Mouse (Mus musculus) forebrain, embryonic 12.5 days (tissue): ENCODE results near the gene Tbx5. TPM values are rescaled to one million over a fixed set of nuclear protein-coding genes. Genes with fewer than 3 reads are reported as not detected.

Experiments
- ATAC-seq: fragments of 200-750 bp; cut with Nextera tagmentation; 2 replicates; pipeline ENCODE4 v1.8.0; 2017; ENCODE audit warnings: moderate TSS enrichment; ENCODE audit not compliant: low FRiP score
- H3K27ac ChIP-seq: fragments of 300-500 bp; sonication (generic); 2 replicates; pipeline ENCODE4 v1.5.1; 2016; ENCODE audit warnings: mild to moderate bottlenecking
- H3K27me3 ChIP-seq: fragments of 300-500 bp; sonication (generic); 2 replicates; pipeline ENCODE4 v1.6.1; 2016; ENCODE audit warnings: mild to moderate bottlenecking
- H3K36me3 ChIP-seq: fragments of 300-500 bp; sonication (generic); replicated peaks from 2 replicates; pipeline ENCODE4 v1.6.1; 2016; ENCODE audit warnings: mild to moderate bottlenecking
- H3K4me1 ChIP-seq: fragments of 300-500 bp; sonication (generic); 2 replicates; pipeline ENCODE4 v1.6.1; 2016
- H3K4me2 ChIP-seq: fragments of 300-500 bp; sonication (generic); 2 replicates; pipeline ENCODE4 v1.6.1; 2016; ENCODE audit warnings: mild to moderate bottlenecking, moderate library complexity
- H3K4me3 ChIP-seq: fragments of 300-500 bp; sonication (generic); replicated peaks from 2 replicates; pipeline ENCODE4 v1.5.1; 2016; ENCODE audit warnings: mild to moderate bottlenecking
- H3K9ac ChIP-seq: fragments of 300-500 bp; sonication (generic); 2 replicates; pipeline ENCODE4 v1.6.1; 2016; ENCODE audit warnings: mild to moderate bottlenecking
- H3K9me3 ChIP-seq: fragments of 300-500 bp; sonication (generic); 2 replicates; pipeline ENCODE4 v1.6.1; 2016
- WGBS: fragments of 180-500 bp; shearing (Covaris S2); methylation state at CpG from one replicate; pipeline ENCODE4 v1.1.7; 2016; 5-methylcytosine and 5-hydroxymethylcytosine counted together
- polyA plus RNA-seq: library from polyadenylated mRNA; unstranded; fragments of >200 nt; fragmentation: Nextera tagmentation; extraction: Ambion mirVana; gene quantifications from 2 replicates; pipeline ENCODE4 v1.2.1, GENCODE M21; 2016

Gene Tbx5
- polyA plus RNA-seq, 1 experiment from 2014 or later: 0.11 TPM

GRCm38 (mm10) chr5:119802617-119803410 lies 29.7 kb upstream of the Tbx5 start:
- Histone ChIP-seq H3K9me3 (no peaks in the 10 kb centered on the region), H3K4me3 (no peak overlapping the region), H3K27me3 (peaks cover 100% of the 10 kb centered on the region), H3K36me3 (no peaks in the 10 kb centered on the region), H3K9ac (no peak overlapping the region), H3K27ac (no peak overlapping the region), H3K4me1 (no peaks in the 10 kb centered on the region), H3K4me2 (no peak overlapping the region)
- no peak for ATAC-seq
- 1% methylated on average over 27 of the region's 27 CpGs for WGBS

- under 1% methylated on average over 64 of the region's 64 CpGs for WGBS
- Histone ChIP-seq H3K27ac (no peak overlapping the region), H3K4me3 (no peak overlapping the region), H3K4me2 (no peak overlapping the region), H3K9ac (no peak overlapping the region), H3K27me3 (peaks cover 100% of the 10 kb centered on the region), H3K9me3 (no peaks in the 10 kb centered on the region), H3K36me3 (no peaks in the 10 kb centered on the region), H3K4me1 (no peaks in the 10 kb centered on the region)
- no peak for ATAC-seq
These were observed 28.8 kb upstream of the Tbx5 start for GRCm38 (mm10) chr5:119803411-119804251.

- no peaks in the 10 kb centered on the region for H3K4me1 ChIP-seq
- no peaks in the 10 kb centered on the region for H3K36me3 ChIP-seq
- no peak for ATAC-seq
- H3K27ac ChIP-seq: no peak overlapping the region
- no peak overlapping the region for H3K4me2 ChIP-seq
- H3K27me3 ChIP-seq: peaks cover 100% of the 10 kb centered on the region
- under 1% methylated on average over 35 of the region's 35 CpGs for WGBS
- no peaks in the 10 kb centered on the region for H3K9me3 ChIP-seq
- H3K9ac ChIP-seq: no peak overlapping the region
- no peak overlapping the region for H3K4me3 ChIP-seq
These were observed 28.0 kb upstream of the Tbx5 start for GRCm38 (mm10) chr5:119804301-119805039.

GRCm38 (mm10) chr5:119805636-119806035 lies 26.8 kb upstream of the Tbx5 start:
- Histone ChIP-seq H3K36me3 (no peaks in the 10 kb centered on the region), H3K9me3 (no peaks in the 10 kb centered on the region), H3K4me3 (no peak overlapping the region), H3K4me2 (no peak overlapping the region), H3K9ac (no peak overlapping the region), H3K4me1 (no peaks in the 10 kb centered on the region), H3K27me3 (peaks cover 98% of the 10 kb centered on the region), H3K27ac (no peak overlapping the region)
- ATAC-seq: no peak
- WGBS: 0% methylated on average over 5 of the region's 5 CpGs

- ATAC-seq: no peak
- H3K27ac ChIP-seq: no peak overlapping the region
- no peaks in the 10 kb centered on the region for H3K9me3 ChIP-seq
These were observed 26.0 kb upstream of the Tbx5 start for GRCm38 (mm10) chr5:119806467-119806866.

GRCm38 (mm10) chr5:119807481-119808183 lies 24.8 kb upstream of the Tbx5 start:
- 2% methylated on average over 20 of the region's 20 CpGs for WGBS
- H3K4me3 ChIP-seq: no peak overlapping the region
- ATAC-seq: no peak
- no peaks in the 10 kb centered on the region for H3K36me3 ChIP-seq
- H3K9me3 ChIP-seq: no peaks in the 10 kb centered on the region
- no peak overlapping the region for H3K4me2 ChIP-seq
- no peaks in the 10 kb centered on the region for H3K4me1 ChIP-seq
- no peak overlapping the region for H3K9ac ChIP-seq
- H3K27ac ChIP-seq: no peak overlapping the region
- H3K27me3 ChIP-seq: peaks cover 97% of the 10 kb centered on the region

More at GRCm38 (mm10) chr5:119806467-119806866, 26.0 kb upstream of the Tbx5 start:
- Histone ChIP-seq H3K36me3 (no peaks in the 10 kb centered on the region), H3K4me2 (no peak overlapping the region), H3K9ac (no peak overlapping the region), H3K27me3 (peaks cover 98% of the 10 kb centered on the region), H3K4me3 (no peak overlapping the region), H3K4me1 (no peaks in the 10 kb centered on the region)

GRCm38 (mm10) chr5:119808713-119809112 lies 23.8 kb upstream of the Tbx5 start:
- Histone ChIP-seq H3K36me3 (no peaks in the 10 kb centered on the region), H3K9me3 (no peaks in the 10 kb centered on the region), H3K27me3 (peaks cover 96% of the 10 kb centered on the region), H3K9ac (no peak overlapping the region), H3K27ac (no peak overlapping the region), H3K4me1 (no peaks in the 10 kb centered on the region), H3K4me3 (no peak overlapping the region), H3K4me2 (no peak overlapping the region)
- ATAC-seq: no peak
- WGBS: 42% methylated on average over 6 of the region's 6 CpGs

GRCm38 (mm10) chr5:119810994-119811690 lies 21.3 kb upstream of the Tbx5 start:
- WGBS: 48% methylated on average over 12 of the region's 12 CpGs
- Histone ChIP-seq H3K4me2 (no peak overlapping the region), H3K36me3 (no peaks in the 10 kb centered on the region), H3K4me3 (no peak overlapping the region), H3K27me3 (peaks cover 79% of the 10 kb centered on the region), H3K27ac (no peak overlapping the region), H3K9me3 (no peaks in the 10 kb centered on the region), H3K4me1 (no peaks in the 10 kb centered on the region), H3K9ac (no peak overlapping the region)
- no peak for ATAC-seq

GRCm38 (mm10) chr5:119815247-119815646 lies 17.2 kb upstream of the Tbx5 start:
- 52% methylated on average over 1 of the region's 1 CpGs for WGBS
- no peak for ATAC-seq
- Histone ChIP-seq H3K4me2 (no peak overlapping the region), H3K9me3 (no peaks in the 10 kb centered on the region), H3K27me3 (peaks cover 69% of the 10 kb centered on the region), H3K4me1 (no peaks in the 10 kb centered on the region), H3K4me3 (no peak overlapping the region), H3K36me3 (no peaks in the 10 kb centered on the region), H3K9ac (no peak overlapping the region), H3K27ac (no peak overlapping the region)

- no peak for ATAC-seq
- no peak overlapping the region for H3K27ac ChIP-seq
- H3K9me3 ChIP-seq: no peaks in the 10 kb centered on the region
- H3K4me2 ChIP-seq: no peak overlapping the region
- no peaks in the 10 kb centered on the region for H3K36me3 ChIP-seq
- WGBS: 84% methylated on average over 6 of the region's 6 CpGs
- H3K27me3 ChIP-seq: peaks cover 78% of the 10 kb centered on the region
- no peaks in the 10 kb centered on the region for H3K4me1 ChIP-seq
- no peak overlapping the region for H3K4me3 ChIP-seq
- H3K9ac ChIP-seq: no peak overlapping the region
These were observed 12.0 kb upstream of the Tbx5 start for GRCm38 (mm10) chr5:119820452-119820851.

GRCm38 (mm10) chr5:119821506-119821905 lies 11.0 kb upstream of the Tbx5 start:
- 49% methylated on average over 2 of the region's 2 CpGs for WGBS
- no peak overlapping the region for H3K9ac ChIP-seq
- no peak for ATAC-seq
- no peak overlapping the region for H3K27ac ChIP-seq
- no peak overlapping the region for H3K4me2 ChIP-seq
- H3K36me3 ChIP-seq: no peaks in the 10 kb centered on the region
- H3K9me3 ChIP-seq: no peaks in the 10 kb centered on the region
- no peak overlapping the region for H3K4me3 ChIP-seq
- peaks cover 87% of the 10 kb centered on the region for H3K27me3 ChIP-seq
- no peaks in the 10 kb centered on the region for H3K4me1 ChIP-seq
